Mouse (Mus musculus) NIH3T3 (cell line): Measurements from ENCODE around the gene Car2.

Source experiments
- DNase-seq: peaks from one replicate; pipeline ENCODE4 v3.0.0-alpha.2; 2012; ENCODE audit warnings: low read depth

Car2 gene

DNA sequence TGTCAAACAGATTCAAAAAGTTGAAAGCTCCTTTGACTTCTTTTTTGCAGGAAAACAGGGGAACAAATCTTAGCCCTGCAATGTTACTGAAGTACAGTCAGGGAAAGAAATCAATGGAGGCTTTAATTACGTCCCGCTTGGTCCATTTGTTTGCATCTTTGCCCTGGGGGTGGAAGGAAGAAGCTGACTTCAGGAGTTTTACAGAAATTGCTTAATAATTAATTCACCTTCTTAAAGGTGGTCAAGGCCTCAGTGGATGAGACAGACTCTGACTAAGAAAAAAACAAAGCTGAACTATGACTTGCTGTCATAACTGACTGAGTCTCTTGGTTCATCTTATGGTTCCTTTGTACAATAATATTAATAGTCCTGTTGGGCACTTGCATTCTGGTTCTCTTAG, 59.6 kb downstream of the Car2 start:
- no peak for DNase-seq

DNA sequence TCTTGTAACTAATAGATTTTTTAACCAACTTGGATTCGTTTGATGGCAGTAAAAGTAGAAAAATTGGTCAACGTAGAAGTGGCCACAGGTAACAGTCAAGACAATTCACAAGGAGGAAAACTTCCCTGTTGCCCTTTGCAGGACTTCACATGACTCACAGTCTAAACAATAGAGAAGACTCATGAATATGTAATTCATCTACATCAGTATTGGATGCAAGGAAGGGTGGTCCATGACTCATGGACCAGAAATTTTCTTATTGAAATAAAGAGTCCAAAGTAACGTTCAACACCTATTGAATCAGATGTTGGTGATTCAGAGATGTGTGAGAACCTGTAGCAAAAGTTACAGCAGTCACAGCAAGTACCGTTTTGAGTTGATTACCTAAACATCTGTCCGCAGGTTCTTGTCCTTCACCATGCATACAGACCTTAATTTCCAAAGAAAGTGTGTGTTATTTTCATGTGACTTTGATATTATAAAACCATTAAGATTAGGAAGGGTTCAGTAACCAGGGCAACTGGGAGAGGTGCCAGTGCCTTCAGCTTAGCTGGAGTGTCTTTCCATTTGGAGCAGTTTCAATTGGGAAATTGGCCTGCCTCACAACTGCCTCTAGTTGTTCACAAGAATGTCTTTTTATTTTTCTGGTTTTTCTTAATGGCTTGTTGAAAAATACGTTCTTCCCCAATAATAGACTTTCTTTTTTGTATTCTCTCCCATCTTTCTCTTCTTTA, 62.2 kb downstream of the Car2 start:
- DNase-seq, result peak; percentile 6

DNA sequence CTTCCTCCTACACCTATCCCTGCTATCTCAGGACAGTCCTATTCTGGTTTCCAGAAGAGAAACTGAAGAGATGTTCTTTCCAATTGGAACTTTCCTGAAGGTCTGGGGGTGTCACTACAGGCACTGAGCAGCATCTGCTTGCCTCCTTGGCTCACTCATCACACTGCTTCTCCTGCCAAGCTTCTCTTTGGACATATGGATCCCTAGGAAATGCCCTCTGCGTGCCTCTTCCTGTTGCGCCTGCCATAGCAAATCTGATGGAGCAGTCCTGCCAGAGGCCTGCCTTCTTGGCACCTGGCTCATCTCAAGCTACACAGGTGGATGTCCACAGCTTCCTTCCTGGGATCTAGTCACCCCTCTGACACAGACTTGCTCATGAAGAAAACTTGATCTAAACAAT, 64.0 kb downstream of the Car2 start:
- DNase-seq, result no peak
